Mouse (Mus musculus) CH12.LX (cell line): ENCODE measurements around the gene Eif2d.

ENCODE experiments used
- CHD1 ChIP-seq: IDR thresholded peaks from 2 replicates; pipeline ENCODE4 v1.6.1; 2012; ENCODE audit warnings: low read depth, low read length, improper control_type of control experiment, inconsistent platforms
- CTCF ChIP-seq, 2 experiments: IDR thresholded peaks in 1 of 2; conservative IDR thresholded peaks in 1 of 2; 2 replicates each; pipeline ENCODE4 v1.5.1; 2011 to 2012; ENCODE audit warnings: low read depth in 2 of 2, low read length in 2 of 2, improper control_type of control experiment in 1 of 2, inconsistent platforms in 1 of 2, mild to moderate bottlenecking in 1 of 2, moderate library complexity in 1 of 2
- EP300 ChIP-seq: IDR thresholded peaks from 2 replicates; pipeline ENCODE4 v1.6.1; 2011; ENCODE audit warnings: low read length, improper control_type of control experiment
- JUND ChIP-seq: conservative IDR thresholded peaks from 2 replicates; pipeline ENCODE4 v1.6.1; 2011; ENCODE audit warnings: low read depth, low read length, improper control_type of control experiment
- MAFK ChIP-seq: IDR thresholded peaks from 2 replicates; pipeline ENCODE4 v1.6.1; 2011; ENCODE audit warnings: low read length, improper control_type of control experiment; ENCODE audit not compliant: insufficient replicate concordance
- MAX ChIP-seq: IDR thresholded peaks from 2 replicates; pipeline ENCODE4 v1.6.1; 2011; ENCODE audit warnings: low read length, improper control_type of control experiment
- MAZ ChIP-seq: IDR thresholded peaks from 2 replicates; pipeline ENCODE4 v1.6.1; 2012; ENCODE audit warnings: low read depth, mild to moderate bottlenecking, inconsistent platforms, low read length, improper control_type of control experiment, moderate library complexity
- NRF1 ChIP-seq: IDR thresholded peaks from 2 replicates; pipeline ENCODE4 v1.6.1; 2014; ENCODE audit warnings: low read depth, mild to moderate bottlenecking, inconsistent platforms, low read length, improper control_type of control experiment, moderate library complexity
- PAX5 ChIP-seq: IDR thresholded peaks from 2 replicates; pipeline ENCODE4 v1.6.1; 2012; ENCODE audit warnings: low read length, inconsistent platforms, mixed read lengths
- POLR2A ChIP-seq: IDR thresholded peaks from 2 replicates; pipeline ENCODE4 v1.6.1; 2011; ENCODE audit warnings: low read depth, mild to moderate bottlenecking, improper control_type of control experiment, low read length
- TCF12 ChIP-seq: IDR thresholded peaks from 2 replicates; pipeline ENCODE4 v1.6.1; 2014; ENCODE audit warnings: low read depth, mild to moderate bottlenecking, inconsistent platforms, low read length, improper control_type of control experiment
- UBTF ChIP-seq: IDR thresholded peaks from 2 replicates; pipeline ENCODE4 v1.6.1; 2012; ENCODE audit warnings: low read depth, mild to moderate bottlenecking, inconsistent platforms, low read length, improper control_type of control experiment, moderate library complexity
- USF1 ChIP-seq: IDR thresholded peaks from 2 replicates; pipeline ENCODE4 v1.6.1; 2014; ENCODE audit warnings: low read depth, mild to moderate bottlenecking, inconsistent platforms, low read length, improper control_type of control experiment
- ZC3H11A ChIP-seq: IDR thresholded peaks from 2 replicates; pipeline ENCODE4 v1.6.1; 2012; ENCODE audit warnings: low read depth, mild to moderate bottlenecking, inconsistent platforms, low read length, improper control_type of control experiment

GRCm38 (mm10) chr1:131103776-131104424 lies 49.1 kb upstream of the Eif2d start:
- TF ChIP-seq CTCF (conservative IDR thresholded peaks at IDR 0.05 in 1 of 2, IDR thresholded peaks at IDR 0.05 in 1 of 2; ENCODE audit: low read depth in 2 of 2, low read length in 2 of 2) (no peak), MAZ (0 out of 2 replicates have a peak, but pooled peaks have one; percentile 20), USF1 (peak; percentile 78), POLR2A (peak; percentile 22; the same call in 1 of the 2 replicates), EP300 (peak; percentile 96), MAX (peak; percentile 78), JUND (no peak), UBTF (no peak), CHD1 (no peak), NRF1 (no peak), MAFK (no peak), PAX5 (no peak), TCF12 (peak; percentile 93), ZC3H11A (no peak)
